Mouse (Mus musculus) ES-E14 (cell line): ENCODE results near the gene Olfr447. TPM values are rescaled to one million over a fixed set of nuclear protein-coding genes. Genes with fewer than 3 reads are reported as not detected.

Experiments used
- DNase-seq: peaks from one replicate; pipeline ENCODE4 v3.0.0-alpha.2; 2013; ENCODE audit warnings: low read depth, low spot score
- H3K27ac ChIP-seq: 2 replicates; pipeline ENCODE4 v1.5.1; 2012; ENCODE audit warnings: low read depth, mild to moderate bottlenecking, low read length, moderate library complexity, mixed read lengths; ENCODE audit not compliant: poor library complexity, insufficient read depth, severe bottlenecking
- H3K36me3 ChIP-seq: 2 replicates; pipeline ENCODE4 v1.6.1; 2012; ENCODE audit warnings: mild to moderate bottlenecking, low read length, moderate library complexity, mixed read lengths; ENCODE audit not compliant: control insufficient read depth, poor library complexity, insufficient read depth, severe bottlenecking
- H3K4me1 ChIP-seq, 2 experiments: fragments of 150-350 bp in 1 of 2; sonication (generic) in 1 of 2; 2 replicates each; pipeline ENCODE4 v1.6.1; 2012; ENCODE audit warnings: low read length in 2 of 2, mild to moderate bottlenecking in 1 of 2, mixed read lengths in 1 of 2; ENCODE audit not compliant: control insufficient read depth in 2 of 2, insufficient read depth in 2 of 2, poor library complexity in 1 of 2
- H3K4me3 ChIP-seq, 2 experiments: fragments of 150-350 bp in 1 of 2; sonication (generic) in 1 of 2; 2 replicates each; pipeline ENCODE4 v1.5.1; 2012; ENCODE audit warnings: low read length in 2 of 2, low read depth in 1 of 2, mild to moderate bottlenecking in 1 of 2, mixed read lengths in 1 of 2; ENCODE audit not compliant: insufficient read depth in 1 of 2, poor library complexity in 1 of 2, severe bottlenecking in 1 of 2
- H3K9ac ChIP-seq: 2 replicates; pipeline ENCODE4 v1.6.1; 2012; ENCODE audit warnings: low read depth, mild to moderate bottlenecking, low read length, mixed read lengths; ENCODE audit not compliant: poor library complexity, insufficient read depth, severe bottlenecking
- H3K9me3 ChIP-seq: fragments of 150-350 bp; sonication (generic); 2 replicates; pipeline ENCODE4 v1.6.1; 2012; ENCODE audit warnings: low read depth, mild to moderate bottlenecking, low read length; ENCODE audit not compliant: control insufficient read depth, insufficient read depth
- CHD2 ChIP-seq: IDR thresholded peaks from 2 replicates; pipeline ENCODE4 v1.6.1; 2014; ENCODE audit warnings: mild to moderate bottlenecking, low read depth, low read length, inconsistent platforms
- HCFC1 ChIP-seq: IDR thresholded peaks from 2 replicates; pipeline ENCODE4 v1.6.1; 2012; ENCODE audit warnings: low read length, inconsistent platforms, borderline replicate concordance; ENCODE audit not compliant: insufficient read depth
- MAFK ChIP-seq: IDR thresholded peaks from 2 replicates; pipeline ENCODE4 v1.6.1; 2014; ENCODE audit warnings: mild to moderate bottlenecking, low read depth, low read length, inconsistent platforms; ENCODE audit not compliant: insufficient read depth
- ZC3H11A ChIP-seq: IDR thresholded peaks from 2 replicates; pipeline ENCODE4 v1.6.1; 2012; ENCODE audit warnings: low read depth, mild to moderate bottlenecking, inconsistent platforms, low read length, borderline replicate concordance
- ZNF384 ChIP-seq: IDR thresholded peaks from 2 replicates; pipeline ENCODE4 v1.6.1; 2012; ENCODE audit warnings: low read depth, low read length, inconsistent platforms
- in situ Hi-C, 2 experiments: fragments of 600-800 bp; cut with MboI; formaldehyde crosslinking; loops; one replicate each; pipeline ENCODE4 v1.15.1; 2025; ENCODE audit warnings: low sequenced_read_pairs in 2 of 2, inconsistent platforms in 1 of 2; ENCODE audit not compliant: unreplicated experiment in 2 of 2
- total RNA-seq: library from RNA; depleted of rRNA; stranded (reverse); fragments of 300-350 nt; gene quantifications from 2 replicates; pipeline ENCODE4 v1.2.3, GENCODE M21; 2012; rRNA removed

Olfr447 gene
- total RNA-seq, result not detected in 2 replicates

- Histone ChIP-seq H3K9ac (no peak within 1 kb of the TSS), H3K9me3 (no peaks in the 10 kb centered on the region), H3K4me3 (no peak within 1 kb of the TSS), H3K36me3 (no peaks in the 10 kb centered on the region), H3K4me1 (no peaks in the 10 kb centered on the region), H3K27ac (no peak within 1 kb of the TSS)
- in situ Hi-C loops, result no loop called here
- no peak for DNase-seq
- TF ChIP-seq MAFK (no peak), CHD2 (no peak), ZC3H11A (no peak), ZNF384 (no peak), HCFC1 (no peak)
Observed at GRCm38 (mm10) chr6:42908578-42908977, at the start of gene Olfr447. Olfr447 (plus strand) TSS chr6:42908878.

GRCm38 (mm10) chr6:42860222-42860819 lies 48.4 kb upstream of the Olfr447 start:
- Histone ChIP-seq H3K4me3 (no peak overlapping the region), H3K9ac (no peak overlapping the region), H3K27ac (no peak overlapping the region), H3K4me1 (no peaks in the 10 kb centered on the region), H3K9me3 (no peaks in the 10 kb centered on the region), H3K36me3 (no peaks in the 10 kb centered on the region)
- in situ Hi-C loops, result loop anchor here (10.0 to 25.0 kb wide), 2 partner anchors 223 to 636 kb away; partner anchors contain the start of gene Tcaf2 (in 1 of the 2)
- peak; percentile 50 for DNase-seq
- TF ChIP-seq CHD2, result no peak
- peak; percentile 68; the same call in 1 of the 2 replicates for TF ChIP-seq ZNF384
- TF ChIP-seq ZC3H11A, result 0 out of 2 replicates have a peak, but pooled peaks have one; percentile 60

- H3K4me1 ChIP-seq, result no peaks in the 10 kb centered on the region
- H3K4me3 ChIP-seq, result no peak overlapping the region
- TF ChIP-seq ZNF384 (no peak), HCFC1 (no peak), MAFK (no peak), CHD2 (no peak), ZC3H11A (no peak)
- DNase-seq, result no peak
- no peaks in the 10 kb centered on the region for H3K9me3 ChIP-seq
- no peaks in the 10 kb centered on the region for H3K36me3 ChIP-seq
- H3K9ac ChIP-seq, result no peak overlapping the region
- no peak overlapping the region for H3K27ac ChIP-seq
- in situ Hi-C loops, result loop anchor here (10.0 to 25.0 kb wide), 2 partner anchors 232 to 645 kb away; partner anchors contain the start of gene Tcaf2 (in 1 of the 2)
Observed at GRCm38 (mm10) chr6:42869695-42870094, 39.0 kb upstream of the Olfr447 start.

- no peaks in the 10 kb centered on the region for H3K36me3 ChIP-seq
- no peak overlapping the region for H3K27ac ChIP-seq
- H3K9me3 ChIP-seq, result no peaks in the 10 kb centered on the region
- no peak for DNase-seq
- H3K9ac ChIP-seq, result no peak overlapping the region
- no peak for TF ChIP-seq MAFK
- no peak for TF ChIP-seq ZNF384
- TF ChIP-seq CHD2, result no peak
- no peak for TF ChIP-seq ZC3H11A
- TF ChIP-seq HCFC1, result no peak
- H3K4me3 ChIP-seq, result no peak overlapping the region
- H3K4me1 ChIP-seq, result no peaks in the 10 kb centered on the region
- in situ Hi-C loops, result no loop called here
Observed at GRCm38 (mm10) chr6:42876323-42876722, 32.4 kb upstream of the Olfr447 start.

- DNase-seq, result no peak
- Histone ChIP-seq H3K27ac (no peak within 1 kb of the TSS), H3K4me3 (no peak within 1 kb of the TSS), H3K4me1 (no peaks in the 10 kb centered on the region), H3K9me3 (no peaks in the 10 kb centered on the region), H3K36me3 (no peaks in the 10 kb centered on the region), H3K9ac (no peak within 1 kb of the TSS)
- in situ Hi-C loops, result no loop called here
- no peak for TF ChIP-seq ZNF384
- no peak for TF ChIP-seq ZC3H11A
- TF ChIP-seq MAFK, result no peak
- TF ChIP-seq CHD2, result no peak
- TF ChIP-seq HCFC1, result no peak
Observed at GRCm38 (mm10) chr6:42890141-42890540, 18.5 kb upstream of the Olfr447 start, which contains the start of gene Olfr448. Olfr448 (plus strand) TSS chr6:42890441.
